Mouse (Mus musculus) hindbrain, embryonic 16.5 days (tissue): ENCODE measurements at regions not wholly inside any gene's neighbourhood (a gene's known extent, or its start where the extent isn't known, plus 50 kb on each side); places are given as distances from the start of the nearest gene placed in this dataset.
"Not testable (repeated sequence)": the region's sequence is repeated elsewhere in the genome, so short reads cannot be mapped to it uniquely, and the experiment has no call there.

Source experiments
- ATAC-seq: fragments of 200-750 bp; cut with Nextera tagmentation; 2 replicates; pipeline ENCODE4 v1.8.0; 2017; ENCODE audit warnings: moderate TSS enrichment, moderate library complexity
- H3K27ac ChIP-seq: fragments of 300-500 bp; sonication (generic); 2 replicates; pipeline ENCODE4 v1.5.1; 2014; ENCODE audit warnings: low read depth, mild to moderate bottlenecking, control low read depth, low read length, moderate library complexity
- H3K27me3 ChIP-seq: fragments of 300-500 bp; sonication (generic); replicated peaks from 2 replicates; pipeline ENCODE4 v1.6.1; 2014; ENCODE audit warnings: low read length; ENCODE audit not compliant: control insufficient read depth, insufficient read depth
- H3K36me3 ChIP-seq: fragments of 300-500 bp; sonication (generic); 2 replicates; pipeline ENCODE4 v1.6.1; 2014; ENCODE audit warnings: mild to moderate bottlenecking, low read length, moderate library complexity, mixed read lengths; ENCODE audit not compliant: control insufficient read depth, insufficient read depth
- H3K4me1 ChIP-seq: fragments of 300-500 bp; sonication (generic); 2 replicates; pipeline ENCODE4 v1.6.1; 2014; ENCODE audit warnings: low read depth, low read length; ENCODE audit not compliant: control insufficient read depth, insufficient read depth
- H3K4me2 ChIP-seq: fragments of 300-500 bp; sonication (generic); 2 replicates; pipeline ENCODE4 v1.6.1; 2014; ENCODE audit warnings: mild to moderate bottlenecking, low read length, control low read depth, moderate library complexity
- H3K4me3 ChIP-seq: fragments of 300-500 bp; sonication (generic); 2 replicates; pipeline ENCODE4 v1.5.1; 2014; ENCODE audit warnings: mild to moderate bottlenecking, low read length, control low read depth, moderate library complexity
- H3K9ac ChIP-seq: fragments of 300-500 bp; sonication (generic); 2 replicates; pipeline ENCODE4 v1.6.1; 2014; ENCODE audit warnings: low read depth, mild to moderate bottlenecking, control low read depth, low read length, moderate library complexity
- H3K9me3 ChIP-seq: fragments of 300-500 bp; sonication (generic); 2 replicates; pipeline ENCODE4 v1.6.1; 2014; ENCODE audit warnings: mild to moderate bottlenecking, low read length, moderate library complexity; ENCODE audit not compliant: control insufficient read depth
- WGBS: fragments of 180-500 bp; shearing (Covaris S2); extraction: QIAGEN DNeasy Blood & Tissue Kit; methylation state at CpG from one replicate; pipeline ENCODE4 v1.1.7; 2014; 5-methylcytosine and 5-hydroxymethylcytosine counted together

GRCm38 (mm10) chr17:13590240-13590837 is 170.0 kb upstream of the Afdn start:
- not testable (repeated sequence) for H3K4me1 ChIP-seq, H3K9ac ChIP-seq, H3K27me3 ChIP-seq, H3K27ac ChIP-seq, H3K4me3 ChIP-seq, H3K9me3 ChIP-seq, ATAC-seq, H3K4me2 ChIP-seq, H3K36me3 ChIP-seq
- WGBS = 82% methylated on average over 1 of the region's 1 CpGs
